Mouse (Mus musculus): ENCODE data around the gene Gtse1. TPM values are rescaled to one million over a fixed set of nuclear protein-coding genes. Genes with fewer than 3 reads are reported as not detected.

Gene Gtse1
- polyA plus RNA-seq, 1 experiment: 11.3 TPM

DNA sequence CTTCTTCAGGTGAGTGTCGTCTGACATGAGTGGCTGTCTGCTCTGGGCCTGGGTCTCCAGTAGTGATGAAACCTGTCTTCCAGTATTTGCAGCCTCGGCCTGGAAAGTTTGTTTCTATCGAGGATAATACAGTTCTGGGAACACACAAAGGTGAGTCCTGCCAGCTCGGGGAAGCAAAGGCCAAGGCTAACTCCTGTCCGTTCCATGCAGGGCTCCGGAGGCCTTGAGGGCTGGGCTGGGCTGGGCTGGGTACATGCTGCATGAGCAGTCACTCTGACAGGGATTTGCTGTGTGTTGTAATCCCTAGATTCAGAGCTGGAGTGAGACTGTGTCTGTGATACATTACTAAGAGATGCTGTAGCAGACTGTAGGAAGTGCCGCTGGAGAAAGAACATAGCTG is 34.3 kb downstream of the Gtse1 start:
- TF ChIP-seq POLR2A (IDR thresholded peaks at IDR 0.05; ENCODE audit: borderline replicate concordance, low read depth, low read length) (no peak), CTCF (IDR thresholded peaks at IDR 0.05; ENCODE audit: low read depth, low read length) (no peak)
- Histone ChIP-seq H3K27ac (ENCODE audit: insufficient read depth, low read depth, low read length) (no peak overlapping the region), H3K4me1 (ENCODE audit: control insufficient read depth, insufficient read depth, low read length) (no peaks in the 10 kb centered on the region), H3K4me3 (ENCODE audit: insufficient read depth, low read length) (no peak overlapping the region)

DNA sequence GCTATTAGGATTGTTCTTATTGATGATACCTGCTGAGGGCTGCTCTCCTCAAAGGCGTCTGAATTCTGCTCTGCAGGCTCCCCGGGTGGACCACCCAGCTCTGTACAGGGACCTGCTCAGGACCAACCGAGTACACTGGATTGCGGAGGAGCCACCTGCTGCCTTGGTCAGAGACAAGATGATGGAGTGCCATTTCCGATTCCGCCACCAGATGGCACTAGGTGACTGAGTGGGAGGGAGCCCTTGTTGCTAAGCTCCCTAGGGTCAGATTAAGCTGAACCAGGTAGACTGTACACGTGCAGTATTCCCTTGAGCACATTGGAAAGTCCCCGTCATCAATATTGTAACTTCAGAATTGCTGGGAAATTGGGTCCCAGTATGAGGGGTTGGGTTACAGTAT is 36.7 kb downstream of the Gtse1 start:
- Histone ChIP-seq H3K4me1 (ENCODE audit: control insufficient read depth, insufficient read depth, low read length) (no peaks in the 10 kb centered on the region), H3K27ac (ENCODE audit: insufficient read depth, low read depth, low read length) (no peak overlapping the region), H3K4me3 (ENCODE audit: insufficient read depth, low read length) (no peak overlapping the region)
- TF ChIP-seq POLR2A (IDR thresholded peaks at IDR 0.05; ENCODE audit: borderline replicate concordance, low read depth, low read length): no peak
- peak; percentile 84 for TF ChIP-seq CTCF (IDR thresholded peaks at IDR 0.05; ENCODE audit: low read depth, low read length)

GRCm38 (mm10) chr15:85897113-85897512 is 37.6 kb downstream of the Gtse1 start:
- Histone ChIP-seq H3K4me3 (ENCODE audit: insufficient read depth, low read length) (no peak overlapping the region), H3K27ac (ENCODE audit: insufficient read depth, low read depth, low read length) (no peak overlapping the region), H3K4me1 (ENCODE audit: control insufficient read depth, insufficient read depth, low read length) (no peaks in the 10 kb centered on the region)
- TF ChIP-seq CTCF (IDR thresholded peaks at IDR 0.05; ENCODE audit: low read depth, low read length) (no peak), POLR2A (IDR thresholded peaks at IDR 0.05; ENCODE audit: borderline replicate concordance, low read depth, low read length) (no peak)

DNA sequence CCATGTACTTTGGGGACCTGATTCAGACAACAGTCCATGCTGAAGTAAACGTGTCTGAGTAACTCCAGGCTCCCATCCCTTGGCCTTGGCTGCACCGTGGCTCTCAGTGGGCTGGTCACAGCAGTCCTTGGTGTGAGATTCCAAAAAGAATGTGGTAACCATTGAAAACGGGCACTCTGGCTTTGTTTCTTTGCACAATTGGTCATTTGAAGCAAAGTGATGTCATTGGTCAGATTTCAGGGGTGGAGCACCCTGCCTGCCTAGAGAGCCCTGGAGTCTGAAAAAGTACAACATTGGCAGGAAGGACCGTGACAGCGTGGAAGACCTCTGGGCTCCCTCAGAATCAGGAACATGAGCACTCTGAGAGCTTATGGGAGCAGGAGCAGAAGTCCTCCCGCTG is 39.9 kb downstream of the Gtse1 start:
- Histone ChIP-seq H3K4me3 (ENCODE audit: insufficient read depth, low read length) (no peak overlapping the region), H3K4me1 (ENCODE audit: control insufficient read depth, insufficient read depth, low read length) (no peaks in the 10 kb centered on the region), H3K27ac (ENCODE audit: insufficient read depth, low read depth, low read length) (no peak overlapping the region)
- TF ChIP-seq CTCF (IDR thresholded peaks at IDR 0.05; ENCODE audit: low read depth, low read length) (no peak), POLR2A (IDR thresholded peaks at IDR 0.05; ENCODE audit: borderline replicate concordance, low read depth, low read length) (no peak)

- no peak overlapping the region for H3K4me3 ChIP-seq (ENCODE audit: insufficient read depth, low read length)
- H3K27ac ChIP-seq (ENCODE audit: insufficient read depth, low read depth, low read length): no peak overlapping the region
- H3K4me1 ChIP-seq (ENCODE audit: control insufficient read depth, insufficient read depth, low read length): 0 out of 2 replicates have a peak, but pooled peaks cover 2% of the 10 kb centered on the region
- TF ChIP-seq CTCF (IDR thresholded peaks at IDR 0.05; ENCODE audit: low read depth, low read length) (no peak), POLR2A (IDR thresholded peaks at IDR 0.05; ENCODE audit: borderline replicate concordance, low read depth, low read length) (no peak)
Measured at GRCm38 (mm10) chr15:85900318-85900717, 40.8 kb downstream of the Gtse1 start.

DNA sequence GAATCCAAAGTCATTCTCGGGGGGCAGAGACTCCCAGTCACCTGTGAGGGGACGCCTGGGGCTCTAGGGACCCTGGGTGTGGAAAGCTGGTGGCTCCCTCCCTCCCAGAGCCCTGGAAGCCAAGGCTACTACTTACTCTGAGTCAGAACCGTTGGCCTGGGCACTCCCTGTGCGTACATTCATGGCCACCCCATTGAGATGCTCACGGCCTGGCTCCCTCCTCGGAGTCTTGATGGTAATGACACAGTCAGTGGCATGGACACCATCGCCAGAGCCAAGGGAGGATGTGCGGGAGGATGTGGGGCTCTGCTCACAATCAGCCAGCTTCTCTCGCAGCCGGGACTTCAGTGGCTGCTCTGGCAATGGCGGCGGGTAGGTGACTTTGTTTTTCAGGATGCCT is 41.3 kb downstream of the Gtse1 start:
- H3K27ac ChIP-seq (ENCODE audit: insufficient read depth, low read depth, low read length): no peak overlapping the region
- H3K4me1 ChIP-seq (ENCODE audit: control insufficient read depth, insufficient read depth, low read length): 0 out of 2 replicates have a peak, but pooled peaks cover 2% of the 10 kb centered on the region
- H3K4me3 ChIP-seq (ENCODE audit: insufficient read depth, low read length): no peak overlapping the region
- no peak for TF ChIP-seq CTCF (IDR thresholded peaks at IDR 0.05; ENCODE audit: low read depth, low read length)
- no peak for TF ChIP-seq POLR2A (IDR thresholded peaks at IDR 0.05; ENCODE audit: borderline replicate concordance, low read depth, low read length)

DNA sequence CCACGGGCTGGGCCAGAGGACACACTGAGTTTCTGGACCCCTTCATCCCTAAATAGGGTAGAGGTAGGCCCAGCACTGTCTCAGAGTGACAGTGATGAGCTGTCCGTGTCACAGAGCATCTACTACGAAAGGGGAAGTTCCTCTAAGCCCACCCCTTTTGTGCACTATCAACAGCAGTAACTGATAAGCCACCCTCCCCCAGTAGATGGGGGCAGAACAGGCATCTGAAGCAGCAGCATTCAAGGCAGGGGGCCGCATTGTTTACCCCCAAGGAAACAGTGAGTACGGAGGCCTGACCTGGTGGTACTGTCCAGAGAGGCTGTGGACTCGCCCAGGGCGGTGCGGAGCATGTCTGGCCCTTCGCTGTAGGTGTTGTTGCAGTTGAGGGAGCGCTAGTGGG is 43.0 kb downstream of the Gtse1 start:
- H3K4me3 ChIP-seq (ENCODE audit: insufficient read depth, low read length): no peak overlapping the region
- H3K27ac ChIP-seq (ENCODE audit: insufficient read depth, low read depth, low read length): no peak overlapping the region
- H3K4me1 ChIP-seq (ENCODE audit: control insufficient read depth, insufficient read depth, low read length): 0 out of 2 replicates have a peak, but pooled peaks cover 2% of the 10 kb centered on the region
- TF ChIP-seq POLR2A (IDR thresholded peaks at IDR 0.05; ENCODE audit: borderline replicate concordance, low read depth, low read length): no peak
- no peak for TF ChIP-seq CTCF (IDR thresholded peaks at IDR 0.05; ENCODE audit: low read depth, low read length)

DNA sequence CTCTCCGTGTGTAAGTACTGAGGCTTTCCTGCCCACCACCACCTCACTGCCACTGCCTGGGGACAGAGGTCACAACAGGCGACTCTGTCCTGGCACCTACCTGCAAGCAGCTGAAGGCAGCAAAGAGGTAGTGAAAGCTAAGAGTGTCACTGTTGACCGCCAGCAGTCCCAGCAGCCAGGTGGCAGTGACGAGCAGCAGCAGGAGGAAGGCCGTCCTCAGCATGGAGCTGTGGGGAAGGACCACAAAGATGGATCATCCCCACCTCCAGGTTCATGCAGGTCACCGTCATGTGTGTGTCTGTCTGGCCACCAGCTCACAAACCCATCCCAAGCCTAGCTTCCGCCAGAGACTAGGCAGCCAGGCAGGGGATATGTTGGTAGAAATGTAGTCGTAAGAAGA is 44.3 kb downstream of the Gtse1 start:
- Histone ChIP-seq H3K27ac (ENCODE audit: insufficient read depth, low read depth, low read length) (no peak overlapping the region), H3K4me3 (ENCODE audit: insufficient read depth, low read length) (no peak overlapping the region), H3K4me1 (ENCODE audit: control insufficient read depth, insufficient read depth, low read length) (0 out of 2 replicates have a peak, but pooled peaks cover 2% of the 10 kb centered on the region)
- no peak for TF ChIP-seq CTCF (IDR thresholded peaks at IDR 0.05; ENCODE audit: low read depth, low read length)
- no peak for TF ChIP-seq POLR2A (IDR thresholded peaks at IDR 0.05; ENCODE audit: borderline replicate concordance, low read depth, low read length)

DNA sequence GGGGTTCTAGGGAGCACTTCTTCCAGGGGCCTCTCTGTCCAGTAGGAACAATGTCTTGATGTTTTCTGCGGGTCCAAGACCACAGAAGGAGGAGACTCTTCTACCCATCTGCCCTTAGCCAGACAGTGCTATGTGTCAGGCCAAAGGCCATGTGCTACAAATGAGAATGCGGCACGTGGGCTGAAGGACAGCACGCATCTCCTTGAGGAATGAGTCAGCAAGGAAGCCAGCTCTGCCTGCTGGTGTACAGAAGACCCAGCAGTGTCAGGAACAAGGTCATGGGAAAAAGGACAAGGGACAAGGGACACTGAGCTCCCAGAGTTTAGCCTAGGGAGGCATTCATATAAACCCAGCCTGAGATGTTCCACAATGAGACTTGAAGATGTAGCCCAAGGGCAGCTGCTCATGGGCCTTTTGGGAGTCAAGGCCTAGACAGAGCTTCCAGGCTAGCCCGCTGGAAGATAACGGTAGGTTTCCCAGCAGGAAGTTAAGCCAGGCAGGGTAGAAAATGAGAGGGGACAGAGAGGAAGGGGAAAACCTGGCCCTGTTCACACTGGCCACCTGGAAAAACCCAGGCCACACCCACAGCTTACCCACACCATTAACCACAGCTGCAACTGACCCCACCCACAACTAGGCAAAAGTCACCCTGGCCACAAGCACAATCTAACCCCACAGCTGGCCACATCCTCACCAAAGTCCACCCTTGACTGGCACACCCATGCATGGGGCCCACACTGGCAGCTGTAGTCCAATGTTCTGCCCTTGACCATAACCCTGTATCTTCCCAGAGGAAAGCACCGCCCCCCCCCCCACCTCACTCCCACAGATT is 49.3 kb downstream of the Gtse1 start:
- H3K4me1 ChIP-seq (ENCODE audit: control insufficient read depth, insufficient read depth, low read length): 0 out of 2 replicates have a peak, but pooled peaks cover 2% of the 10 kb centered on the region
- H3K27ac ChIP-seq (ENCODE audit: insufficient read depth, low read depth, low read length): no peak overlapping the region
- no peak overlapping the region for H3K4me3 ChIP-seq (ENCODE audit: insufficient read depth, low read length)
- TF ChIP-seq POLR2A (IDR thresholded peaks at IDR 0.05; ENCODE audit: borderline replicate concordance, low read depth, low read length): no peak
- no peak for TF ChIP-seq CTCF (IDR thresholded peaks at IDR 0.05; ENCODE audit: low read depth, low read length)

GRCm38 (mm10) chr15:85909492-85909829 is 49.9 kb downstream of the Gtse1 start:
- H3K4me1 ChIP-seq (ENCODE audit: control insufficient read depth, insufficient read depth, low read length): 0 out of 2 replicates have a peak, but pooled peaks cover 1% of the 10 kb centered on the region
- no peak overlapping the region for H3K27ac ChIP-seq (ENCODE audit: insufficient read depth, low read depth, low read length)
- no peak for TF ChIP-seq CTCF (IDR thresholded peaks at IDR 0.05; ENCODE audit: low read depth, low read length)
- TF ChIP-seq POLR2A (IDR thresholded peaks at IDR 0.05; ENCODE audit: borderline replicate concordance, low read depth, low read length): no peak

More at GRCm38 (mm10) chr15:85909492-85909829, 49.9 kb downstream of the Gtse1 start:
- H3K4me3 ChIP-seq (ENCODE audit: insufficient read depth, low read length): no peak overlapping the region
